Mouse (Mus musculus) stomach, postnatal 0 days (tissue): ENCODE measurements at regions not wholly inside any gene's neighbourhood (a gene's known extent, or its start where the extent isn't known, plus 50 kb on each side); places are given as distances from the start of the nearest gene placed in this dataset.

Experiments
- ATAC-seq: fragments of 200-750 bp; cut with Nextera tagmentation; 2 replicates; pipeline ENCODE4 v1.8.0; 2017; ENCODE audit not compliant: low FRiP score, low TSS enrichment
- DNase-seq: peaks from one replicate; pipeline ENCODE4 v3.0.0-alpha.2; 2016; ENCODE audit warnings: low spot score
- H3K27ac ChIP-seq: fragments of 300-500 bp; sonication (generic); replicated peaks from 2 replicates; pipeline ENCODE4 v1.5.1; 2014; ENCODE audit warnings: mild to moderate bottlenecking, control low read depth
- H3K27me3 ChIP-seq: fragments of 300-500 bp; sonication (generic); 2 replicates; pipeline ENCODE4 v1.6.1; 2014; ENCODE audit warnings: low read length; ENCODE audit not compliant: control insufficient read depth, insufficient read depth
- H3K36me3 ChIP-seq: fragments of 300-500 bp; sonication (generic); 2 replicates; pipeline ENCODE4 v1.6.1; 2014; ENCODE audit warnings: low read length, mixed read lengths; ENCODE audit not compliant: control insufficient read depth, insufficient read depth
- H3K4me1 ChIP-seq: fragments of 300-500 bp; sonication (generic); replicated peaks from 2 replicates; pipeline ENCODE4 v1.6.1; 2014; ENCODE audit warnings: antibody characterized with exemption; ENCODE audit not compliant: control insufficient read depth, insufficient read depth
- H3K4me2 ChIP-seq: fragments of 300-500 bp; sonication (generic); replicated peaks from 2 replicates; pipeline ENCODE4 v1.6.1; 2014; ENCODE audit warnings: low read depth, mild to moderate bottlenecking, control low read depth, moderate library complexity
- H3K4me3 ChIP-seq: fragments of 300-500 bp; sonication (generic); 2 replicates; pipeline ENCODE4 v1.5.1; 2014; ENCODE audit warnings: low read depth, low read length, control low read depth
- H3K9ac ChIP-seq: fragments of 300-500 bp; sonication (generic); 2 replicates; pipeline ENCODE4 v1.6.1; 2014; ENCODE audit warnings: mild to moderate bottlenecking, low read length, control low read depth, mixed read lengths
- H3K9me3 ChIP-seq: fragments of 300-500 bp; sonication (generic); 2 replicates; pipeline ENCODE4 v1.6.1; 2016; ENCODE audit warnings: low read length; ENCODE audit not compliant: control insufficient read depth
- CTCF ChIP-seq: IDR thresholded peaks from 2 replicates; pipeline ENCODE4 v1.5.1; 2016; ENCODE audit warnings: antibody characterized with exemption, low read depth, mild to moderate bottlenecking, moderate library complexity
- EP300 ChIP-seq: optimal IDR thresholded peaks from 2 replicates; pipeline ENCODE3; 2016; ENCODE audit warnings: antibody characterized with exemption
- WGBS: fragments of 180-500 bp; shearing (Covaris S2); extraction: QIAGEN DNeasy Blood & Tissue Kit; methylation state at CpG from one replicate; pipeline ENCODE4 v1.1.7; 2014; 5-methylcytosine and 5-hydroxymethylcytosine counted together

- TF ChIP-seq EP300, result no peak
- TF ChIP-seq CTCF, result no peak
- H3K9me3 ChIP-seq, result no peaks in the 10 kb centered on the region
- 51% methylated on average over 8 of the region's 8 CpGs for WGBS
- H3K4me3 ChIP-seq, result no peak overlapping the region
- H3K4me1 ChIP-seq, result no peaks in the 10 kb centered on the region
- DNase-seq, result peak; percentile 30
- ATAC-seq, result peak; percentile 84
- H3K4me2 ChIP-seq, result no peak overlapping the region
- H3K27me3 ChIP-seq, result no peaks in the 10 kb centered on the region
- H3K9ac ChIP-seq, result no peak overlapping the region
- H3K27ac ChIP-seq, result no peak overlapping the region
- no peaks in the 10 kb centered on the region for H3K36me3 ChIP-seq
Measured at GRCm38 (mm10) chr8:44155705-44156321, 446.0 kb upstream of the Adam34 start.

- no peak overlapping the region for H3K4me2 ChIP-seq
Measured at GRCm38 (mm10) chr8:44165115-44165514, 455.3 kb upstream of the Adam34 start.

GRCm38 (mm10) chr8:44177016-44177415 lies 467.2 kb upstream of the Adam34 start:
- DNase-seq, result no peak
- Histone ChIP-seq H3K4me1 (no peaks in the 10 kb centered on the region), H3K36me3 (no peaks in the 10 kb centered on the region), H3K27ac (no peak overlapping the region), H3K4me2 (no peak overlapping the region), H3K27me3 (no peaks in the 10 kb centered on the region), H3K9me3 (no peaks in the 10 kb centered on the region), H3K9ac (no peak overlapping the region), H3K4me3 (no peak overlapping the region)
- ATAC-seq, result no peak
- TF ChIP-seq EP300, result no peak
- TF ChIP-seq CTCF, result no peak
- WGBS, result 15% methylated on average over 4 of the region's 4 CpGs

More at GRCm38 (mm10) chr8:44165115-44165514, 455.3 kb upstream of the Adam34 start:
- no peak for TF ChIP-seq CTCF
- no peak for TF ChIP-seq EP300
- ATAC-seq (peak; percentile 64; the same call in 1 of the 2 replicates), DNase-seq (no peak)
- Histone ChIP-seq H3K4me1 (no peaks in the 10 kb centered on the region), H3K36me3 (no peaks in the 10 kb centered on the region), H3K9me3 (no peaks in the 10 kb centered on the region), H3K9ac (no peak overlapping the region), H3K4me3 (no peak overlapping the region), H3K27ac (no peak overlapping the region), H3K27me3 (no peaks in the 10 kb centered on the region)
- WGBS, result 7% methylated on average over 6 of the region's 6 CpGs

- no peak for DNase-seq
- ATAC-seq, result no peak
- Histone ChIP-seq H3K27me3 (no peaks in the 10 kb centered on the region), H3K4me3 (no peak overlapping the region), H3K4me1 (no peaks in the 10 kb centered on the region), H3K9me3 (no peaks in the 10 kb centered on the region), H3K27ac (no peak overlapping the region), H3K9ac (no peak overlapping the region), H3K4me2 (no peak overlapping the region), H3K36me3 (no peaks in the 10 kb centered on the region)
- TF ChIP-seq EP300, result no peak
- no peak for TF ChIP-seq CTCF
- WGBS, result 84% methylated on average over 2 of the region's 2 CpGs
Measured at GRCm38 (mm10) chr8:44202228-44202627, 492.4 kb upstream of the Adam34 start.

- ATAC-seq, result no peak
- no peak for TF ChIP-seq EP300
- TF ChIP-seq CTCF, result no peak
- Histone ChIP-seq H3K4me1 (no peaks in the 10 kb centered on the region), H3K4me2 (no peak overlapping the region), H3K9me3 (no peaks in the 10 kb centered on the region), H3K4me3 (no peak overlapping the region), H3K36me3 (no peaks in the 10 kb centered on the region), H3K27ac (no peak overlapping the region), H3K9ac (no peak overlapping the region), H3K27me3 (no peaks in the 10 kb centered on the region)
- 60% methylated on average over 11 of the region's 11 CpGs for WGBS
- DNase-seq, result no peak
Measured at GRCm38 (mm10) chr8:44206391-44207170, 496.7 kb upstream of the Adam34 start.

GRCm38 (mm10) chr8:44222346-44222745 lies 512.5 kb upstream of the Adam34 start:
- ATAC-seq, result no peak
- Histone ChIP-seq H3K4me2 (no peak overlapping the region), H3K36me3 (no peaks in the 10 kb centered on the region), H3K27ac (no peak overlapping the region), H3K4me1 (no peaks in the 10 kb centered on the region), H3K4me3 (no peak overlapping the region), H3K27me3 (no peaks in the 10 kb centered on the region), H3K9ac (no peak overlapping the region), H3K9me3 (no peaks in the 10 kb centered on the region)
- TF ChIP-seq CTCF (no peak), EP300 (no peak)
- WGBS, result 87% methylated on average over 1 of the region's 1 CpGs
- DNase-seq, result no peak
